Mouse (Mus musculus): ENCODE results near the gene Rph3al. TPM values are rescaled to one million over a fixed set of nuclear protein-coding genes. Genes with fewer than 3 reads are reported as not detected.

Gene Rph3al
- polyA plus RNA-seq (2012): not detected in 2 replicates

GRCm38 (mm10) chr11:75938379-75938906 is at the start of gene Rph3al:
Rph3al (minus strand) TSS chr11:75938429.
- H3K4me3 ChIP-seq (replicated peaks): no peak within 1 kb of the TSS
- H3K9me3 ChIP-seq (ENCODE audit: control insufficient read depth, low read length): 0 out of 2 replicates have a peak, but pooled peaks cover 6% of the 10 kb centered on the region
- H3K36me3 ChIP-seq (ENCODE audit: control insufficient read depth): no peaks in the 10 kb centered on the region
- no peaks in the 10 kb centered on the region for H3K27me3 ChIP-seq (ENCODE audit: control insufficient read depth)
- TF ChIP-seq GATA1 (IDR thresholded peaks at IDR 0.05; ENCODE audit: low read length) (no peak), TAL1 (IDR thresholded peaks at IDR 0.05; ENCODE audit: low read length) (no peak)
- no peaks in the 10 kb centered on the region for H3K4me1 ChIP-seq (ENCODE audit: control insufficient read depth)

GRCm38 (mm10) chr11:75985948-75986347 is 47.7 kb upstream of the Rph3al start:
- Histone ChIP-seq H3K4me1 (ENCODE audit: control insufficient read depth) (no peaks in the 10 kb centered on the region), H3K9me3 (ENCODE audit: control insufficient read depth, low read length) (no peaks in the 10 kb centered on the region), H3K27me3 (ENCODE audit: control insufficient read depth) (no peaks in the 10 kb centered on the region), H3K36me3 (ENCODE audit: control insufficient read depth) (no peaks in the 10 kb centered on the region), H3K4me3 (replicated peaks) (no peak overlapping the region)
- TF ChIP-seq TAL1 (IDR thresholded peaks at IDR 0.05; ENCODE audit: low read length) (no peak), GATA1 (IDR thresholded peaks at IDR 0.05; ENCODE audit: low read length) (no peak)

GRCm38 (mm10) chr11:75984581-75984980 is 46.4 kb upstream of the Rph3al start:
- H3K4me3 ChIP-seq (replicated peaks): no peak overlapping the region
- no peaks in the 10 kb centered on the region for H3K27me3 ChIP-seq (ENCODE audit: control insufficient read depth)
- H3K36me3 ChIP-seq (ENCODE audit: control insufficient read depth): no peaks in the 10 kb centered on the region
- no peaks in the 10 kb centered on the region for H3K4me1 ChIP-seq (ENCODE audit: control insufficient read depth)
- TF ChIP-seq TAL1 (IDR thresholded peaks at IDR 0.05; ENCODE audit: low read length) (no peak), GATA1 (IDR thresholded peaks at IDR 0.05; ENCODE audit: low read length) (no peak)
- no peaks in the 10 kb centered on the region for H3K9me3 ChIP-seq (ENCODE audit: control insufficient read depth, low read length)

- Histone ChIP-seq H3K36me3 (ENCODE audit: control insufficient read depth) (no peaks in the 10 kb centered on the region), H3K4me3 (replicated peaks) (no peak overlapping the region), H3K9me3 (ENCODE audit: control insufficient read depth, low read length) (no peaks in the 10 kb centered on the region), H3K4me1 (ENCODE audit: control insufficient read depth) (no peaks in the 10 kb centered on the region), H3K27me3 (ENCODE audit: control insufficient read depth) (no peaks in the 10 kb centered on the region)
- no peak for TF ChIP-seq GATA1 (IDR thresholded peaks at IDR 0.05; ENCODE audit: low read length)
- TF ChIP-seq TAL1 (IDR thresholded peaks at IDR 0.05; ENCODE audit: low read length): no peak
These were observed 45.0 kb upstream of the Rph3al start for GRCm38 (mm10) chr11:75983194-75983593.

- no peaks in the 10 kb centered on the region for H3K9me3 ChIP-seq (ENCODE audit: control insufficient read depth, low read length)
- H3K27me3 ChIP-seq (ENCODE audit: control insufficient read depth): no peaks in the 10 kb centered on the region
- H3K36me3 ChIP-seq (ENCODE audit: control insufficient read depth): no peaks in the 10 kb centered on the region
- H3K4me3 ChIP-seq (replicated peaks): no peak overlapping the region
- no peak for TF ChIP-seq GATA1 (IDR thresholded peaks at IDR 0.05; ENCODE audit: low read length)
- TF ChIP-seq TAL1 (IDR thresholded peaks at IDR 0.05; ENCODE audit: low read length): no peak
- no peaks in the 10 kb centered on the region for H3K4me1 ChIP-seq (ENCODE audit: control insufficient read depth)
These were observed 42.2 kb upstream of the Rph3al start for GRCm38 (mm10) chr11:75980413-75980812.

GRCm38 (mm10) chr11:75978051-75978450 is 39.8 kb upstream of the Rph3al start:
- Histone ChIP-seq H3K27me3 (ENCODE audit: control insufficient read depth) (peaks cover 1% of the 10 kb centered on the region; the same call in 1 of the 2 replicates), H3K4me1 (ENCODE audit: control insufficient read depth) (no peaks in the 10 kb centered on the region), H3K9me3 (ENCODE audit: control insufficient read depth, low read length) (no peaks in the 10 kb centered on the region; the same call in 1 of the 2 replicates), H3K36me3 (ENCODE audit: control insufficient read depth) (no peaks in the 10 kb centered on the region), H3K4me3 (replicated peaks) (no peak overlapping the region)
- TF ChIP-seq GATA1 (IDR thresholded peaks at IDR 0.05; ENCODE audit: low read length) (no peak), TAL1 (IDR thresholded peaks at IDR 0.05; ENCODE audit: low read length) (no peak)

- Histone ChIP-seq H3K4me3 (replicated peaks) (no peak overlapping the region), H3K27me3 (ENCODE audit: control insufficient read depth) (peaks cover 2% of the 10 kb centered on the region; the same call in 1 of the 2 replicates), H3K9me3 (ENCODE audit: control insufficient read depth, low read length) (no peaks in the 10 kb centered on the region; the same call in 1 of the 2 replicates), H3K4me1 (ENCODE audit: control insufficient read depth) (no peaks in the 10 kb centered on the region), H3K36me3 (ENCODE audit: control insufficient read depth) (no peaks in the 10 kb centered on the region)
- TF ChIP-seq TAL1 (IDR thresholded peaks at IDR 0.05; ENCODE audit: low read length): no peak
- no peak for TF ChIP-seq GATA1 (IDR thresholded peaks at IDR 0.05; ENCODE audit: low read length)
These were observed 38.5 kb upstream of the Rph3al start for GRCm38 (mm10) chr11:75976748-75977147.

GRCm38 (mm10) chr11:75973988-75974387 is 35.8 kb upstream of the Rph3al start:
- Histone ChIP-seq H3K36me3 (ENCODE audit: control insufficient read depth) (no peaks in the 10 kb centered on the region), H3K9me3 (ENCODE audit: control insufficient read depth, low read length) (no peaks in the 10 kb centered on the region; the same call in 1 of the 2 replicates), H3K4me1 (ENCODE audit: control insufficient read depth) (no peaks in the 10 kb centered on the region), H3K4me3 (replicated peaks) (no peak overlapping the region), H3K27me3 (ENCODE audit: control insufficient read depth) (peaks cover 2% of the 10 kb centered on the region; the same call in 1 of the 2 replicates)
- TF ChIP-seq GATA1 (IDR thresholded peaks at IDR 0.05; ENCODE audit: low read length) (no peak), TAL1 (IDR thresholded peaks at IDR 0.05; ENCODE audit: low read length) (no peak)

GRCm38 (mm10) chr11:75972916-75973567 is 34.8 kb upstream of the Rph3al start:
- H3K27me3 ChIP-seq (ENCODE audit: control insufficient read depth): peaks cover 3% of the 10 kb centered on the region
- no peak overlapping the region for H3K4me3 ChIP-seq (replicated peaks)
- no peaks in the 10 kb centered on the region for H3K4me1 ChIP-seq (ENCODE audit: control insufficient read depth)
- no peaks in the 10 kb centered on the region for H3K36me3 ChIP-seq (ENCODE audit: control insufficient read depth)
- H3K9me3 ChIP-seq (ENCODE audit: control insufficient read depth, low read length): no peaks in the 10 kb centered on the region; the same call in 1 of the 2 replicates
- no peak for TF ChIP-seq TAL1 (IDR thresholded peaks at IDR 0.05; ENCODE audit: low read length)
- TF ChIP-seq GATA1 (IDR thresholded peaks at IDR 0.05; ENCODE audit: low read length): no peak
